Mouse (Mus musculus): Measurements from ENCODE around the gene Dlg5. TPM values are rescaled to one million over a fixed set of nuclear protein-coding genes. Genes with fewer than 3 reads are reported as not detected.

The Dlg5 gene
- total RNA-seq (2018; cell fraction: chromatin; rRNA removed), result 1 to 10 TPM in 5 of 26 experiments, under 1 TPM in 14, not detected in 7; 0.10 to 5.2 (median 0.45) TPM
- under 1 TPM in 25 of 26 experiments, not detected in 1; 0.04 to 0.47 (median 0.13) TPM for total RNA-seq (2018; cell fraction: cytosol; rRNA removed)
- 1 to 10 TPM in 2 of 26 experiments, under 1 TPM in 11, not detected in 13; 0.12 to 1.2 (median 0.33) TPM for total RNA-seq (2018; cell fraction: nucleus; rRNA removed)
- polyA plus RNA-seq (2018), result 0.34 to 0.41 TPM in 2 of 3 replicates, not detected in the other

GRCm38 (mm10) chr14:24245177-24246081, at the start of gene Dlg5:
Gene Dlg5 (minus strand): TSS chr14:24245920.
- Histone ChIP-seq H3K79me2 (ENCODE audit: inconsistent target) (no peaks in the 10 kb centered on the region), H3K36me3 (ENCODE audit: inconsistent target) (no peaks in the 10 kb centered on the region), H3K27ac (no peak within 1 kb of the TSS), H3K4me3 (ENCODE audit: inconsistent target) (no peak within 1 kb of the TSS)
- WGBS (ENCODE audit: missing documents), result 3% methylated on average over 80 of the region's 98 CpGs

DNA sequence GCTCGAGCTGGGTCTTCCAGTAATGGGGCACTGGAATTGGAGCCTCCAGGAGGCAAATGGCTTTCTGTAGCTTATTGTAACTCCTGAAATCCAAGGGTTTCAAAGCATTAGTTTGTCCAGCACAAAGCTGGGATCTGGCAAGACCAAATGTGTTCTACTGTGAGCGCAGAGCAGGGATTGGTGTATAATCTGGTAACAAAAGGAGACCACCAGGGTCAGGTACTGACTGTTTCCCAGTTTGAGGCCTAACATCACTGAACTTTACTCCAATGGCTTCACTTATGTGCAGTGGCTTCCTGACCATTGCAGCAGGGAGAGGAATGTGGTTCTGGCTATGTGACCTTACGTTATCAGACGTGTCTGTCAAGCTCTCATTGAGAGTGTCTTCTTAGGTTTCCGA, 47.9 kb upstream of the Dlg5 start:
- H3K79me2 ChIP-seq (ENCODE audit: inconsistent target), result no peaks in the 10 kb centered on the region
- no peaks in the 10 kb centered on the region for H3K36me3 ChIP-seq (ENCODE audit: inconsistent target)
- no peak overlapping the region for H3K27ac ChIP-seq
- H3K4me3 ChIP-seq (ENCODE audit: inconsistent target), result no peak overlapping the region
- 90% methylated on average over 5 of the region's 5 CpGs for WGBS (ENCODE audit: missing documents)

GRCm38 (mm10) chr14:24292914-24293313, 47.2 kb upstream of the Dlg5 start, which contains the start of gene E330034G19Rik:
Gene E330034G19Rik (plus strand): TSS chr14:24293214.
- WGBS (ENCODE audit: missing documents), result 44% methylated on average over 3 of the region's 3 CpGs
- Histone ChIP-seq H3K27ac (no peak within 1 kb of the TSS), H3K36me3 (ENCODE audit: inconsistent target) (no peaks in the 10 kb centered on the region), H3K4me3 (ENCODE audit: inconsistent target) (no peak within 1 kb of the TSS), H3K79me2 (ENCODE audit: inconsistent target) (no peaks in the 10 kb centered on the region)

GRCm38 (mm10) chr14:24290726-24291125, 45.0 kb upstream of the Dlg5 start:
- Histone ChIP-seq H3K27ac (no peak overlapping the region), H3K36me3 (ENCODE audit: inconsistent target) (no peaks in the 10 kb centered on the region), H3K79me2 (ENCODE audit: inconsistent target) (no peaks in the 10 kb centered on the region), H3K4me3 (ENCODE audit: inconsistent target) (no peak overlapping the region)

- Histone ChIP-seq H3K27ac (no peak overlapping the region), H3K79me2 (ENCODE audit: inconsistent target) (no peaks in the 10 kb centered on the region), H3K4me3 (ENCODE audit: inconsistent target) (no peak overlapping the region), H3K36me3 (ENCODE audit: inconsistent target) (no peaks in the 10 kb centered on the region)
- WGBS (ENCODE audit: missing documents), result 80% methylated on average over 3 of the region's 4 CpGs
Measured at GRCm38 (mm10) chr14:24286136-24286535, 40.4 kb upstream of the Dlg5 start.

DNA sequence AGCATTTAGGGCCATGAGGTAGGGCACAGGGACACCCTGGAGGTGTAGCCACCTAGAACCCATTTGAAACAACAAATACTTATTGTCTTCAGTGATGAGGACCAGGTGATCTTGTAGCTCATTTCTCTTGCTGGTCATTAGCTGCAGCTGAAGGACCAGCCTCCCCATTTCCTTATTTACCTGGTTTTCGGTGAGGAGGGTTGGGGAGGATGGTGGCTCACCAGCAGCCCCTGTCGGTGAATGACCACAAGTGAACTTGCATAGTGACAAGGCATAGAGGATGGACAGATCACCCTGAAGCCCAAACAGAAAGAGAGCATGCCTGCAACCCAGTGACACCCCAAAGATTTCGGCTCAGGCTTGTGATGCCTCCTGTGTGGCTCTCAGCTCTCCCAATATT, 36.6 kb upstream of the Dlg5 start:
- Histone ChIP-seq H3K27ac (no peak overlapping the region), H3K79me2 (ENCODE audit: inconsistent target) (no peaks in the 10 kb centered on the region), H3K4me3 (ENCODE audit: inconsistent target) (no peak overlapping the region), H3K36me3 (ENCODE audit: inconsistent target) (no peaks in the 10 kb centered on the region)
- WGBS (ENCODE audit: missing documents), result 69% methylated on average over 3 of the region's 3 CpGs

- H3K27ac ChIP-seq, result no peak overlapping the region
- no peaks in the 10 kb centered on the region for H3K36me3 ChIP-seq (ENCODE audit: inconsistent target)
- WGBS (ENCODE audit: missing documents), result 65% methylated on average over 4 of the region's 4 CpGs
- no peak overlapping the region for H3K4me3 ChIP-seq (ENCODE audit: inconsistent target)
- no peaks in the 10 kb centered on the region for H3K79me2 ChIP-seq (ENCODE audit: inconsistent target)
Measured at GRCm38 (mm10) chr14:24281278-24281677, 35.6 kb upstream of the Dlg5 start.

DNA sequence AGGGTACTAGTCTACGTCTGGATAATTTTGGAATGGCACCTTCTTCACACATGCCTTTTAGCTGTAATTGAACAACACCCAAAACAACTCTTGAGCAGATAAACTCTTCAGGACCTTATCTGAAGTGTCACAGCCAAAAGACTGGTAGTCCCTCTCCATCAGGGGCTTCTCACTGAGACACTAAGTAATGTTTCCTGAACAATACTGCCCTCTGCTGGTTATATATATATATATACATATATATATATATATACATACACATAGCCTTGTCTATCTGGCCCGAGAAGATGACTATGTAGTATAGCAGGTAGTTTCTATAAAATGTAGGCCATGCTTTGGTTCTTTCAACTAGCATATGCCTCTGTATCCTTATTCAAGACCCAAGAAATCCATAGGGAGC, 29.8 kb upstream of the Dlg5 start:
- Histone ChIP-seq H3K36me3 (ENCODE audit: inconsistent target) (no peaks in the 10 kb centered on the region), H3K79me2 (ENCODE audit: inconsistent target) (no peaks in the 10 kb centered on the region), H3K27ac (no peak overlapping the region), H3K4me3 (ENCODE audit: inconsistent target) (no peak overlapping the region)
- WGBS (ENCODE audit: missing documents), result 57% methylated on average over 2 of the region's 2 CpGs

GRCm38 (mm10) chr14:24273575-24273974, 27.9 kb upstream of the Dlg5 start:
- WGBS (ENCODE audit: missing documents), result 78% methylated on average over 2 of the region's 2 CpGs
- H3K79me2 ChIP-seq (ENCODE audit: inconsistent target), result no peaks in the 10 kb centered on the region
- H3K27ac ChIP-seq, result no peak overlapping the region
- no peaks in the 10 kb centered on the region for H3K36me3 ChIP-seq (ENCODE audit: inconsistent target)
- no peak overlapping the region for H3K4me3 ChIP-seq (ENCODE audit: inconsistent target)

- no peaks in the 10 kb centered on the region for H3K79me2 ChIP-seq (ENCODE audit: inconsistent target)
- no peak overlapping the region for H3K4me3 ChIP-seq (ENCODE audit: inconsistent target)
- 91% methylated on average over 1 of the region's 1 CpGs for WGBS (ENCODE audit: missing documents)
- no peak overlapping the region for H3K27ac ChIP-seq
- no peaks in the 10 kb centered on the region for H3K36me3 ChIP-seq (ENCODE audit: inconsistent target)
Measured at GRCm38 (mm10) chr14:24269571-24269970, 23.9 kb upstream of the Dlg5 start.

DNA sequence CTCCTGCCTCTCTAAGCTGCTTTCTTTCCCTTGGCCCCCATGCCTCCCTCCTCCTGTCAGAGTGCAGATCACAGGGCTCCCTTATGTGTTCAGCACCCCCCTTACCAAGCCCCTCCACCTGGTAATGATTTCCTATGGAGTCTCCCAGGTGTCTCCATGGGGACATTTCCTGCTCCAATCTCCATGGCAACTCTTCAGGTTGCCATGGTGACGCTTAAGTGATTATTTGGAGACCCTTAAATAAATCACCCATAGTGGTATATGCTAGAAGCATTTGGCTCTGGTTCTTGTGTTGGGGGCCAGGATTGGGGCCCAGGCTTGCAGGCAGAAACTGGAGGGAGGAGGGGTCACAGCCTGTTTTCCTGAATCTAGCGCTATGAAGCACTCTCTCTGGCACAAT, 17.2 kb upstream of the Dlg5 start:
- 79% methylated on average over 2 of the region's 2 CpGs for WGBS (ENCODE audit: missing documents)
- no peaks in the 10 kb centered on the region for H3K79me2 ChIP-seq (ENCODE audit: inconsistent target)

DNA sequence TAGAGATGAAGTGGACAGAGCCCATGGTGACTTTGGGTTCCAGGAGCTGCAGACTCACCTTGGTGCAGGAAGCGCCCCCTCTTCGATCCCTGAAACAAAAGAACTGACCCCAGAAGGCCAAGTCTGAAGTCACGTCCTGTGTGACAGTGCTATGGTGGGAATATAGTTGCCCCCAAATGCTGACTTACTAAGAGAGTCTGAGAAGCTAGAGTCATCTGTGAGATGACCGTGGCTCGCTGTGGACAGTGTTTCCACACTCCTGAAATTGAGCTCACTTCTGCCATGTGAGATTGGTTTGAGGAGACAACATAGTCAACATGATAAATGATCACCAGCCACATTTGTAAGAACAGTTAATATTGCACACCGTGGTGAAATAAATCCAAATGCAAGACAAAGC, 16.7 kb upstream of the Dlg5 start:
- Histone ChIP-seq H3K27ac (no peak overlapping the region), H3K4me3 (ENCODE audit: inconsistent target) (no peak overlapping the region), H3K79me2 (ENCODE audit: inconsistent target) (no peaks in the 10 kb centered on the region), H3K36me3 (ENCODE audit: inconsistent target) (no peaks in the 10 kb centered on the region)
- 85% methylated on average over 6 of the region's 6 CpGs for WGBS (ENCODE audit: missing documents)

More for the DNA sequence above, 17.2 kb upstream of the Dlg5 start:
- Histone ChIP-seq H3K36me3 (ENCODE audit: inconsistent target) (no peaks in the 10 kb centered on the region), H3K4me3 (ENCODE audit: inconsistent target) (no peak overlapping the region), H3K27ac (no peak overlapping the region)

- Histone ChIP-seq H3K4me3 (ENCODE audit: inconsistent target) (no peak overlapping the region), H3K79me2 (ENCODE audit: inconsistent target) (no peaks in the 10 kb centered on the region), H3K27ac (no peak overlapping the region), H3K36me3 (ENCODE audit: inconsistent target) (no peaks in the 10 kb centered on the region)
- 65% methylated on average over 4 of the region's 4 CpGs for WGBS (ENCODE audit: missing documents)
Measured at GRCm38 (mm10) chr14:24260391-24260790, 14.7 kb upstream of the Dlg5 start.

GRCm38 (mm10) chr14:24255956-24256355, 10.2 kb upstream of the Dlg5 start:
- WGBS (ENCODE audit: missing documents), result 48% methylated on average over 2 of the region's 2 CpGs
- Histone ChIP-seq H3K79me2 (ENCODE audit: inconsistent target) (no peaks in the 10 kb centered on the region), H3K4me3 (ENCODE audit: inconsistent target) (no peak overlapping the region), H3K27ac (no peak overlapping the region), H3K36me3 (ENCODE audit: inconsistent target) (no peaks in the 10 kb centered on the region)

GRCm38 (mm10) chr14:24253611-24254202, 8.0 kb upstream of the Dlg5 start:
- Histone ChIP-seq H3K4me3 (ENCODE audit: inconsistent target) (no peak overlapping the region), H3K79me2 (ENCODE audit: inconsistent target) (no peaks in the 10 kb centered on the region), H3K27ac (no peak overlapping the region), H3K36me3 (ENCODE audit: inconsistent target) (no peaks in the 10 kb centered on the region)
- WGBS (ENCODE audit: missing documents), result 12% methylated on average over 8 of the region's 8 CpGs
